Mouse (Mus musculus): ENCODE data around the gene Gars. TPM values are rescaled to one million over a fixed set of nuclear protein-coding genes. Genes with fewer than 3 reads are reported as not detected.

The Gars gene
- total RNA-seq (2021), result 100 to 1,000 TPM; 127 to 132 TPM
- long read RNA-seq, experiment 1, transcript Gars-201 (17 exons, 2,380 nt), result major isoform, 160 of 181 reads
- long read RNA-seq, experiment 1, partial matches to known transcripts, result 18 of 181 reads
- long read RNA-seq, experiment 1, other reads (novel, unspliced or antisense), result 3 of 181 reads
- long read RNA-seq, experiment 2, transcript Gars-201 (17 exons, 2,380 nt), result major isoform, 103 of 125 reads
- long read RNA-seq, experiment 2, partial matches to known transcripts, result 20 of 125 reads
- long read RNA-seq, experiment 2, other reads (novel, unspliced or antisense), result 2 of 125 reads

DNA sequence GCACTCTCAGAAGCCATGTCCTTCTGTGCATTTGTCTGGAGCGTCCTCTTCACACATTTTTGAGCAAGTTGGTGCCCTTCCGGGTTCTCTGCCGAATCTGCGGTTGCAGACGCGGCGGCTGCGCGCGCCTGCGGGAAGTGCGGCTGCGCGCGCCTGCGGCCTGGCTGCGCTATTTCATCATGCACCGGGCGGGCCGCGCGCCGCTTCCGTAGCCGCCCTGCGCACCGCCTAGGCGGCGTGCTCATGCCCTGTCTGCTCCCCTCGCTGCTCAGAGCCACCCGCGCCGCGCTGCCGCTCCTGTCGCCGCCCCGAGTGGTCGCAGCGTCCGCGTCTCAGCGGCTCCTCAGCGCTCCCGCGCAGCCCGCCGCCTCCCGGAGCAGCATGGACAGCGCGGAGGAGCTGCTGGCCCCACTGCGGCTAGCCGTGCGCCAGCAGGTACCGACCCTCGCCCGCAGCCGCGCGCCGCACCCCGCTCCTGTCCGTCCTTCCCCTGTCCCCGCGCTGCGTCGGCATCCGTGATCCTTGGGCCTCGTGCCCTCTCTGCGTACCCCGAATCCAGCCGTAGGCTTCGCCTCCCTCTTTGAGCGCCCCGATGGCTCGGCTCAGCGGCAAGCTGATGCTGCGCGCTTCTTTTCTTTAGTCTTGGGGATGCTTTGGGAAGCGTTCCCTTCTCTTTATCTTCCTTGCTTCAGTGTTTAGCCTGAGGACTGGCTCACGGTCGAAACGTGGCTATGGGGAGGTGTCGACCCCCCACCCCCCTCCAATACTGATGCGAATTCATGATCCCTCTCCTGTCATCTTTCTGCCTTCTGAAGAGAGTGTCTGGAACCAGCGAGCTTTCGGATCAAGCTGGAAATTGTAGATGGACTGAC is at the start of gene Gars:
Gars (plus strand) TSS at position 209 of the 872 bp plus-strand sequence.
- peak; percentile 92 for DNase-seq

DNA sequence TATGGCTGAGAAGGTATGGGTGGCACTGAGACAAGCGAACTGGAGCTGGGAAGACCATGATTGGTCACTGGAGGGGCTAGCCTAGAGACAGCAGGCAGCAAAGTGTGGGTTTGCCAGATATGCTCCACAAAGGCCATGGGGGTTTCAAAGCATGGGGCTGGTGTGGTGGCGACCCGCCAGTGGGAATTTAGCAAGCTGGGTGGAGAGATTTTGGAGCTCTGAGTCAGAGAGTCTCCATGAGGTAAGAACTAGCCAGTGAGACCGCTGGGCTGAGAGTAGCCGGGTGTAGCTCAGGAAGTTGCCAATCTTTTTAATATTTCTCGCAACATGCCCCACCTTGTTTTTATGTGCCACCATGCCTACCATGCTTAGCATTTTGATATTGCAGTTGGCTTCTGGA is 49.7 kb upstream of the Gars start:
- no peak for DNase-seq

DNA sequence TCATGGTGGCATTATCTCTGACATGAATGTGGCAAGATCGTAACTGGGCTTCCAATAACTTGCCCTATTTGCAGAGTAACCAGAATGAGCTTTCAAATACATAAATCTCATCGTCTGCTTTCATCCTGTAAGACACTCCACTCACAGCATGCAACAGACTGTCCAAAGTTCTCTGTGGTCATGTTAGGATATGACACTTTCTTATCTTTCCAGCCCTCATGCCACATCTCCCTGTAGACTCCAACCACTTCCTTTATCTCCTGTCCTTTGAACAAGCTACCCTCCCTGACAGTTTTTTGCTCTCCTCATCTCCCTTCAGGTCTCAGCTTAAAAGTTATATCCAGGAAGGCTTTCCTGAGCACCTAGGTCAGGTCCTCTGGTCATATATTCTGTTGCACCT is 46.6 kb upstream of the Gars start:
- no peak for DNase-seq

DNA sequence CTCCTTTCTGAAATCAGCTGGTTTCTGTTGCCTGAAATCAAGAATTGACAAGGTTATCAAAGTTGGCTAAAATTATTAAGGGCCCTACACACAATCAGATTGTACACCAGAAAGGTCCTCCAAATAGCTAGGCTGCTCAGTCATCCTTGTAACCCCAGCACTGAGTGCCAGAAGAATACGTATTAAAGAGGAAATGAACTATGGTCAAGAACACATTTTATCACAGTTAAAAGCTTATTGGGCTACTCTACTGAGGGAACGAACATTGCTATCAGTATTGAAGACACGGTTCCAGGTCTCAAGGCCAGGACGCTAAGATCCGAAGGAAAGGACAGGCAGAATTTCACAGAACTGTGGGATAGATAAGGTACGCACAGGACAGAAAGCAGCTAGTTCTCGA is 45.7 kb upstream of the Gars start:
- no peak for DNase-seq

DNA sequence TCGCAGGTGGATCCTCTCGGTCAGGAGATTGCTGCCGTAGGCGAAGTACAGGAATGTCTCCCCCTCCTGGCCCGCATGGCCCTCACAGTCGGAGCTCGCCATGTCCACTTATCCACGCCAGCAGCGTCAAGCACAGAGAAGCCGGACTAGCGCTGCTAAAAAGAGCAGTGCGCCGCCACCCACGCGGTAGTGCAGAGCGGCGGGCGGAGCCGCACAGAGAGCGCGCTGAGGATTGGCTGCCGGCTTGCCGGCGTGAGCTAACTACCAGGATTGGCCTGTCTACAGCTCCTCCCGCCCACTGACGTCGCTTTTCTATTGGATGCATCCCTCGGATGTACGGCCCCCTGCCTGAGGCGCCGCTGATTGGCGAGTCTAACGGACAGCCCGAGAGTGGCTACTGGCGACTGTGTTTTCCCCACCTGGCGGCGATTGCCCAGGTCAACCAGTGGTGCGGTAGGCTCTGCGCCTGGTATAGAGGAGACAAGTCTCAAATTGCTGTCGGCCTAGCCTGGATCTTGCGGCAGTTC is 45.0 kb upstream of the Gars start, which contains the start of gene Ggct:
Ggct (minus strand) TSS at position 217 of the 527 bp plus-strand sequence.
- peak; percentile 96 for DNase-seq

DNA sequence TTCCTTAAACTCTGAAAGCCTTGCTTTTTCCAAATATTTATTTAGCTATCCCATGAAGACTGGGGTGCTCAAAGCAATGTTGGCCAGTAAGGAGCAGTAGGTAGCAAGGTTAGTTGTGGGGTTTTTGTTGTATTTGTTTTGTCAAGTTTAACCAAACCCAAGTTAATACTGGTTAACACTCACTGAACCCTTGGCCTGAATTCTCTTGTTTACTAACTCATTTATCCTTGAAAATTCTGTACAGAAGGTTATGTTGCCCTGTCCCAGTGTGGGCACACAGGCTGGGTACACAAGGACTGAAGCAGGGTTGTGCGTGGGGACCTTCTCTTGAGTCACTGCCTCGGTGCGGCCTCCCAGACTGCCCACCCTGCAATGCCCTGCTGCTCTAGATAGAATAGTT is 41.4 kb upstream of the Gars start:
- DNase-seq, result no peak

DNA sequence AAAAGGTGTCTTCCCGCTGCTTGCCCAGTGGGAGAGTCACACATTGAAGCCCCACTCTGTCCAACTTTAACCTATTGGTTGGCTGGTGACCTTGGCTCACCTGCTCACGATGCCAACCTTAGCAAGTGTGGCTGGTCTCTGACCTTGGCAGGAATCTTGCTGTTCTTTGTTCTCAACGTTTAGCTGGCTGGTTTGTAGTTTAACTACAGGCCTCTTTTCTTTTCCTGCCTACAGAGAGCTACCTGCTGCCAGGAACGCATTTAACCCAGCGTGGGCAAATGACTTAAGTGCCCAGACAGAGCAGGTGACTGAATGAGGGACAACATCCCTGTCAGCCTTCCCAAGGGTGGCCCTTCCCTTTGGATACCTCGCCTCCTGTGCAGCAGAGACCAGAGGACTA is 40.1 kb upstream of the Gars start:
- no peak for DNase-seq

DNA sequence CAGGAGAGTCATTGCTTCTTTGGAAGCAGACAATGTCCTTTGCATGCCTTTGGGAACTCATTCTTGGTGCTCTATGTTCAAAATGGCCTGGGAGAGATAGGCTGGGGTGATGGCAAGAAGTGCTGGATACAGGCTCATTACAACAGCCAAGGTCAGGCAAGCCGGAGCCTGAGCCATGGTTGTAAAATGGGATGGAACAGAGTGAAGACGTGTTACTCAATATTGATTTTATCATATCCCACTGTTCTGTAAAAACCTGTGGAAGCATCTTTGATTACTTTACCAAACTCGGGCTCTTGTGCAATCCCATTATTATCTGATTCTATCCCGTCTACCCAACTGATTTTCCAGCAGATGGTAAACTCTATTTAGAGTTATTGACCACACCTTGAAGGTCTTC is 36.5 kb upstream of the Gars start:
- no peak for DNase-seq

DNA sequence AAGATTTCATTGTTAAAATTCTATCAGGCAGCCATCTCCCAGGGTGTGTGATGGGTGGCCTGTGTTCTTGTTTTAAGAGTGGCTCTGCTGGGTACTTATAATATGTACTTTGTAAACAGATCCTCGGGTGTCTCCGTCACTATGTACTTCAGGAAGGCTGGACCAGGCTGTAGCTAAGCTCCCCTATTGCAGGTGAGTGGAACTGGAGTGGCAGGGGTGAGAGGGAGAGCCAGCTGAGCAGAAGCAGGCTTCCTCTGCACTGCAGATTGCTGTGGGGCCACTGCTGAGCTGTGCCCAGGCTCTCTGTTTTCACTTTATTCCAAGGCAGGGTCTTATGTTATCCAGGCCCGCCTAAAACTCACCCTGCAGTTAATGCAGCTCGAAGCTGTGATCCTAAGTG is 35.4 kb upstream of the Gars start:
- no peak for DNase-seq

DNA sequence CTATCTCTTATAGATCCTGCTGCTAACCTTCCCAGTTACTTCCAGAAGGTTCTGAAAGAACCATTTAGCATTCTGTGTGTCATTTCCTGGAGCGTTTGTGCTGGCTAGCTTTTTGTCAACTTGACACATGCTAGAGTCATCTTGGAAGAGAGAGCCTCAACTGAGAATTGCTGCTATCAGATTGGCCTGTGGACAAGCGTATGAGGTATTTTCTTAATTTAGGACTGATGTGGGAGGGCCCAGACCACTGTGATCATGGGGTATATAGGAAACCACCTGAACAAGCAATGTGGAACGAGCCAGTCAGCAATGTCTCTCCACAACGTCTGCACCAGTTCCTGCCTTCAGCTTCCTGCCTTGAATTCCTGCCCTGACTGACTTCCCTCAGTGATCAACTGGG is 34.2 kb upstream of the Gars start:
- no peak for DNase-seq

DNA sequence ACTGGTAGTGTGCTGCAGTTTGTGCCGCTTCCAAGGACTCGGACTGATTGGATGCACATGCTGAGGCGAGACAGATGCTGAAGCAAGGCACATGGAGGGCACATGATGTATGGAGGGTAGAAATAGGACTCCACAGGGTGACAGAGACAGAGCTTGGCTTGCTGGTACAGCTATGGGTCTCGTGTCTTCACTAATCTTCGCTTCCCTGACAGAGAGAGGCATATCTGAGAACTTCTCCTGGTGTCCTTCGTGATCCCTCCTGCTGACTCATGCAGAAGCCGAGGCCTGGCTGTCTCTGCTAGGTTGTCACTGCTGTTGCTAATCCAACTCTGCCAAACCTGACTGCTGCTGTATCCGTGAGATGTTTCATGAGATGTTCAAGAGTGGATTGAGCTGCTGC is 29.4 kb upstream of the Gars start:
- no peak for DNase-seq

DNA sequence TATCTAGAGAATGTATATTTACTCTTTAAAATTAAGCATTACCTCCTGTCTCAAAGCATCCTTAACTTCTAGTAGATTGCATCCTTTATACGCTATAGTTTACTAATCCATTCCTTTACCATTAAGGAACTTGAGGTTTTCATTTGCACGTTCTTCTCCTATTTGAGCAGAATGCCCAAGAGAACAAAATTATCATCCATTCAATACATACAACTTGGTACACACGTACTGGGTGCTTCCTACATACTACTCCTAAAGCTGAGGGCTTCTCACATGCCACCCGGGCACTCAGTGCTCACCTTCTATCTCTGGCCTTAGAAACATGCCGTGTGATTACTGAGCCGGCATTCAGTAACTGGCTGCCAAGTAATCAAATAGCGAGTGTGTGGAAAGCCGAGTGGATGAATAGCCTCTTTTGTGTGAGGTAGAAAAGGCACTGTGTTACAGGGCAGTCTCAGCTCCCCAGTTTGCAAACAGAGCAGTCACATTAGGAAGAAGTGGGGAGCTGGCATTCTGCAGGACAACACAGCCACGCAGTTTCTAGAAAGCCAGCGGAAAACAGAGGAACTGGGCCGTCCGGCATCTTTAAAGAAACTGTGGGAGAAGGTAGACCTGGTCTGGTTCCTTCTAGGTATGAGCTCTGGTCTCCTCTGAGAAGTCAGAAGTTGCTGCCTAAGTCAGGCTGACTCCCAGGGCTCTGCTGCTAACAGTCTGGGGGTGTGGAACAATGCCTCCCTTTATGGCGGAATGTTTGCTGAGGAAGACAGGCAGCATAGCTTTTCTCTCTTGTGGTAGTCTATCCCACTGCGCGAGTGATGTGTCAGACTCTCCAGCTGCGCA is 28.2 kb upstream of the Gars start:
- DNase-seq, result no peak

DNA sequence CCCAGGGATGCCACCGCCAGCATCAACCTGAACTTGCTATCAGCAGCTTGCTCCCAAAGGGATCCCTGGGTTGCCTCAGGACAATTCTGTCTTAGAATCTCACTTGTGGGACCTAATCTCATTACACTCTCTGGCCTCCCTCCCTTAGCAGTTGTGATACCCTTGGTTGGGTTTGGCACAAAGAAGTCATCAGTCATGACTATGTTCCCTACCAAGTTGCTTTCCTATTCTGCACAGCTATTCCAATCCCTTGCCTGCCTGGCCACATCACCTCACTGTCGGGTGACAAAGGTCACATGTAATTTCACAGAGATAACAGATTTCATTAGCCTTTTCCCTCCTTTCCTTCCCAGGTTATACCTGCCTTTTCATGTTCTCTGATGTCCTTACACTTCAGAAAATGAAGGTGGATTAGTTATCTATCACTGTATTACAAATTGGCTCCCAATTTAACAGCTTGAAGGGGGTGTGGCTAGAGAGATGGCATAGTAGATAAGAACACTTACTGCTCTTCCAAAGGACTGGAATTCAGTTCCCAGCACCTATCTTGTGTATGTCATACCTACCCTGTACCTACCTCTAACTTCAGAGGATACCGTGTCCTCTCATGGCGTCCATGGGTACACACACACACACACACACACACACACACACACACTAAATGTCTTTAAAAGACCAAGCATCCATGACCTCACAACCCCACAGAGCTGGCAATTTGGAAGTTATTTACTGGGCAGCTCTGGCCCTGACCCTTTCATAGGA is 27.3 kb upstream of the Gars start:
- DNase-seq, result no peak

DNA sequence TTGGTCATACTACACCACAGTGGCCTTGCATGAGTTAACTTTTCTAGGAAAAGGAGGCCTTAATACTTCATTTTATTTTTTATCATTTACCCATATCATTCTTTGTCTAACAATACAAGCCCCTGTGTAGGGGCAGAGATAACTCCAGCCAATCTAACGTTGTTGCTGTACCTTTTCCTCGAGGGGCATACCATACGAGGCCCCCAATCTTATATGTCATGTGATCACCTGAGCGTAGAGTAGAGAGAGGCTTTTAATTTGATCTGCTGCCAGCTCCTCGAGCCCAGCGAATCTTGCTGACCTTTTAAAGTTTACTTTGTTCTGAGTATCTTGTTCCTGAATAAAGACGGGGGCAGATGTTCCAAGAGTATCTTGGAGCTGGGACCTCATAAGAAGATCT is 25.3 kb upstream of the Gars start:
- DNase-seq, result no peak

DNA sequence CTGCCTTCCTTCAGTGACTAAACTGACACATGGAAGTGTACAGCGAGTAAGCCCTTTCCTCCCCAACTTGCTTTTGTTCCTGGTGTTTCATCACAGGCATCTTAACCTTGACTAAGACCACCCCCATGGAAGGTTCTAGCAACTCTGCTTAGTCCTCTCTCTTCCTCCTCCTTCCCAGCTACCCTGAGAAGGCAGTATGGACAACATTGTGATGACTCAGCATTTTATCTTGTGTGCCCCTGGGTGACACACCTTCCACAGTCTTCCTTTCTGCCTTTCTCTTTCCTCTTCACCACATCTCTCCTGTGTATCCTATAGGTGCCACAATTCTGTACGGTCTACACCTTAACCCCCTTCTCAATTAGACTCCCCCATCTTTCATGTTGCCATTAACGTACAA is 23.6 kb upstream of the Gars start:
- no peak for DNase-seq

DNA sequence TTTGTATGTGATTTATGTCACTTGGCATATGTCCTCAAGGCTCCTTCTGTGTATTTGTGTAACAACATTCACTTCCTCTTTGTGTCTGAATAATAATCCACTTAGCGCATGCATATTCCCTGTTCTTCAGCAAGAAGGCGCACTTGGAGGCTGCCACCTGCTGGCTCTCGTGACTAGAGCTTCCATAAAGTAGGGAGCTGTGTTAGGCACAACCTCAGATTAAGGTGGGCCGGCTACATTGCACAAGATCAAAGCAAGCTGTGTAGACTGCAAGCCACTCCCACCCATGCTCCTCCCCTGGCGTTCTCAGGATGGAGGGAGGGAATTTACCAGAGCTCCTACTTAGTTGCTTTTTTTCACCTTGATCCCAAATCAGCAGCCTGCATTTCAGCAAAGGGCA is 21.6 kb upstream of the Gars start:
- DNase-seq, result peak; percentile 54

DNA sequence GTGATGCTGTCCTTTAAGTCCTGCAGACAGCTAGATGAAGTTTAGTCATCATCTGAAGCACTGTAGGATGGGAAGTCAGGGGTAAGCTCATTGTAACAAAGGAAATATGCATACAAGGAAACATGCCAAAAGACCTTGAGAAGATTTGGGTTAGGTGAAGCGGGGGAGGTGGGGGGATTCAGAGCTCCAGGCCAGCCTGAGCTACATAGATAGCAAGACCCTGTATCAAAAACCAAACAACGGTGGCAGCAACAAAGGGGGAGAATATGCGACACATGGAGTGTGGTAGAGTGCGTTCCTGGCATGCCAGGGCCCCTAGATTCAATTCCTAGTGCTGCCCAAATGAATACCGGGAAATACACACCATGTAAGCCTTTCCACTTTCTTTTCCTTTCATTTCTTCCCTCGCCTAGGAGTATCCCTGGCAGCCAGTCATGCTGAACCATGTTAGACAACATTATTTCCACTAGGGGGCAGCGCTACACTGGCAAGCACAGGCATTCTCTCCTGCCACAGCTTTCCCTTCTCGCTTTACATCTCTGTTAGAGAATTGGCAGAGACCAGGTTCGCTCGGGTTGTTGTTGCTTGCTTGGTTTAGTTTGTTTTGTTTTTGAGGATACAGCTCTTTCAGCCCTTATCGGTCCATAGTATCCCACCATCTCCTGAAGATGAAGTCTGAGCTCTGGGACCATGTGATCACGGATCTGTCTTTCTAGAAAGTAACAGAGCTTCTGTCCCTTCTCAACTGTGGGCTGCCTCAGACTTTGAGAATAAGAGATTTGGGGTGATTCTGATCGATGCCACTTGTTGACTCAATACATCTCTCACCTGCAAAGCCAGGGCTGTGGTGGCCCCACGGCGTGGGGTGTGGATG is 20.9 kb upstream of the Gars start:
- DNase-seq, result peak; percentile 69

DNA sequence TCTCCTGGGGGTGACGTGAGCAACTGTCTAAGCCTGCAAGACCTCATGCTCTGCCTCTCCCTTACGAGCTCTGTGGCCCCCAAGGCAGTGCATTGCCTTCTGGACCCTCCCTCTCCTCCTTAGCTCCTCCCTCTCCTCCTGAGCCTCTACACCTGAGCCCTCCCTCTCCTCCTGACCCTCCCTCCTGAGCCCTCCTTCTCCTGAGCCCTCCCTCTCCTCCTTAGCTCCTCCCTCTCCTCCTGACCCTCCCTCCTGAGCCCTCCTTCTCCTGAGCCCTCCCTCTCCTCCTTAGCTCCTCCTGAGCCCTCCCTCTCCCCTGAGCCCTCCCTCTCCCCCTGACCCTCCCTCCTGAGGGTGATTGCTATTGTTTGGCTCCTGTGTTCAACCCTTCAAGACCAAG is 19.4 kb upstream of the Gars start:
- DNase-seq, result no peak

DNA sequence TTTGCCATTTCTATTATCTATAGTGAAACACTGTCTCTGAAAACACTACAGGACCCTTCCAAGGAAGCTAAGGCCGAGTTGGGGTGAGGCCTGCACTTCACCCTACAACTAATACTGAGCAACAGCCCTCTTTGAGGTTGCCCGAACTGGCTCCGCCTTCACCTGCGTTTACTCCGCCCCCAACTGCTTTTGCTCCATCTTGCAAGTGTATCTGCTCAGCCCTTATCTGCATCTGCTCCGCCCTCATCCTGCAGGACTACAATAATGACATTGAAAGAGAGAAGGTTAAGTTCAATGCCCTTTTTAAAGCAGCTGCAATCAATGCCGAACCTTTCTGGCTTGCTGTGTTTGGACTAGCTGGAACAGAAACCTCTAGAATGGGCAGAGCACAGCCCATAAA is 16.0 kb upstream of the Gars start:
- no peak for DNase-seq

DNA sequence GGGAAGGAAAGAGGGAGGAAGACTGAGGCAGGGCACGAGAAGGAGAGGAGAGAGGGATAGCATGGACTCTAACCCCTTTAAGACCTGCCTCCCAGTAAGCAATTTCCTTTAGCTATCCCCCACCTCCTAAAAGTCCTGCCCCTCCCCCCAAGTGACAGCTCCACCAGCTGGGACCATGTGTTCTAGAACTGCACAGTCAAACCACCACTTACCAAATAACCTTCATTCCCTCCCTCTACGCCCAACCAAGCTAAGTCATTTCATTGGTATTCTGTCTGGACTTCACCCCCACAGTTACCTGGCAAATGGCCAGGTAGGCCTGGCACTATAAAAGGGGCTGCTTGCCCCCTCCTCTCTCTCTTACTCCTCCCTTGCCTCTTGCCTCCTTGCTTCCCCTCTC is 10.2 kb upstream of the Gars start:
- no peak for DNase-seq

DNA sequence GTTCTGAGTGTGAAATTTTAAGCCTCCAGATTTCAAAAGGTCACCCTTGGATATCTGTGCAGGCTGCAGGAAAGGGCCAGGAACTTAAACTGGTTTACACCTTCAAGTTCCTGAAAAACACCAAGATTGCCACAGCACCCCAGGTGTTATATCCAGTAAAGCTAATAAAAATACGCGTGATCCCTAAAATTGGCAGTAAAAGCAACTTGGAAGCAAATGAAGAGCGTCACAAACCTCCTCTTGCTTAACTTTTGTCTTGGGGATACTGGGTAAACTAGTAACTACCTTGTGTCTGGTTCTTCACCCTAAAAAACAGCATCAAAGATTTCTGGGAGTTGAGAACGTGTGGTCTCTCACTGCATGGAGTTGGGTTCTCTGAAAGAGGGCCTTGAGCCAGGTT is 1.1 kb upstream of the Gars start:
- DNase-seq, result no peak

Data from adrenal gland, postnatal 10 days (tissue).